Mouse (Mus musculus) spleen, postnatal 14 days (tissue): Measurements from ENCODE around the gene Pcdh15.

ENCODE experiments used
- DNase-seq, 2 experiments: peaks; one replicate each; pipeline ENCODE4 v3.0.0; 2021 to 2022; ENCODE audit warnings: low spot score in 2 of 2

Gene Pcdh15

DNA sequence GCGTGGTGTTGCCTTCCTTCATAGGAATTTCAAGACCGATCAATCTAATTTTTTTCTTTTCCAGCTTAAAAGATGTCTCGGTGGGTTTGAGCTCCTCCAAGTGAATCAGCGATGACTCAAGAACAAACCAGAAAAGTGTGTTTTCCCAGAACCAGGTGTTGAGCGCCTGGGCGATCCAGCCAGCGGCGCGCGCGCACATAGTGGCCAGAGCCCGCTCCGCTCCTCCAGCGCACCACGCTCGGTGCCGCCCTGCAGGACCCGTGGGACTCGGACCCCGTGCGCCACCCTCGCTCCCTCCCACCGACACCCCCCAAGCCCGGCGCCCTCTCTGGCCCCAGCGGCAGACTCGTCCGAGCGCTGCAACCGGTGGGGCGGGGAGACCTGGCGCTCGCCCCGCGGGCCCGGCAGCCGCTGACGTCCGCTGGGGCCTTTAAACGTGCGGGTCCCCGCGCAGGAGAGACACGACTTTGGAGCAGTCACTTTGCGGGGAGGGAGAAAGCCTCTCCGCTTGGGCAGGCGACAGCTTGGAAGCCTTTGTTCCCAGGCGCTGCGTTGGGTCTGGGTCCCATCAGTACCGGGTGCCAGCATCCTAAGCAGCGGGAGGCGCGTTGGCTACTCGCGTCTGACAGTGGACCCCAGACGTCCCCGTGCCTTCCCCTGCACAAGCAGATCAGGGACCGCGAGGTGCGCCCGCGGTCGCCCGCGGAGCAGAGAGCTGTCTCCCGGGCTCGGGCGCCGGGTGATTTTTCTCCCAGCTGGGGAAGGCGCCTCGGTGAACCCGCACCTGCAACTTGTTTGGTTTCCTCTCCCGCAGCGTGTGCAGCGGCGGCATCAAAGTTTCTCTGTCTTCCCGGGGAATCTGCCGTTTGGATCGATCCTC is at the start of gene Pcdh15:
TSS of gene Pcdh15 (plus strand) at position 377 of the 880 bp plus-strand sequence.
- no peak for DNase-seq

DNA sequence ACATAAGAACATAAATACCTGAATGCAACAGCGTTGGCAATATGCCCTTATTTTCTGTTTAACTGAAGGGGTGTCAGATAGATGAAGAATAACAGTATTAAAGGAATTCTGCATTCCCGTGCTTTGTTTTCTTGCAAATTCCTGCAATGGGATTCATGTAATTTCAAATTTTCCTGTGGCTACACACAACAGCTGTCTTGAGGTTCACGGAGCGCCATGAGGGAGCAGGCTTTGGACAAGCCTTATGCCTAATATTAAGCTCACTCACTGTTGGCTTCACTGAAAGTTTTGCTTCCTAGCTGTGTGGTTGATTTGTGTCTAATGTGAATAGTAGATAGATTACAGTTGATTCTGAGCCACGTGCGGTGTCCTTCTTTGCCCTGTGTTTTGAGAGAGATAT is 47.1 kb upstream of the Pcdh15 start:
- DNase-seq: no peak

DNA sequence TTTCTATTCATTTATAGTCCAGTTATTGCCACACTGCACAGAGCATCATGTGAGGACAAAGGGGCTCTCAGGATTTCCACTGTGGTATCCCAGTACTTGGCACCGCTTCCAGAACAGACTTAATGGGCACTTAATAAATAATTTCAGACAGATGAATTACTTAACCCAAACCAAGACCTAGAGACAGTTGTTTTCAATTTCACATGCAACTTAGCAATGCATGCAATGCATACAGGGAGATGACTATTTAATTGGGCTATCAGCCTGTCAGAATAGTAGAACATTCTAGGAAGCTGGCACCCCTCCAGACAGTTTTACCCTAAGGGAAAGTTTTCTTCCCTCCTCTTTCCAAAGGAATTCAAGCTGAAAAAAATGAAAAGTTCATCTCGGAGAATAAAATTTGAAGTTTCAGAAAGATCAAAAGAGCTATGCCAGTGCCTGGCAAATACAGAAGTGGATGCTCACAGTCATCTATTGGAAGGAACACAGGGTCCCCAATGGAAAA is 39.4 kb upstream of the Pcdh15 start:
- no peak for DNase-seq

DNA sequence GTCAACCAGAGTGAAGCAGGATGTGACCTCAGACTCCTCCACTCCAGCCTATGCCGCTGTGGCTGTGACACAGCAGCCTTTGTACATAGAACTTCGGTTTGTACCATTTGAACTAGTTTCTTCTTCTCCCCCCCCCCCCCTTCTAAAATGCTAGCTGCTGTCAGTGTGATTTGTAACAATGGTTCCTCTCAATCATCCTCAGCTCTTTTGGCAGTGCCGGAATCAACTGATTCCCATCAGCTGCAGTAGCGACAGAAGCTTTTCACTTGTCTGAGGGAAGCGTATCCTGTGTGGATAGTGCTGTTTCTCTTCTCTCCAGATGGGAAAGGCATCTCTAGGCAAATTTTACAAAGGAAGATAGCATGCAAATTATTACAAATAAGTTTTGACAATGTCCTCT is 12.4 kb upstream of the Pcdh15 start:
- DNase-seq: no peak

GRCm38 (mm10) chr10:73096531-73097135 is 2.5 kb upstream of the Pcdh15 start:
- DNase-seq: no peak

DNA sequence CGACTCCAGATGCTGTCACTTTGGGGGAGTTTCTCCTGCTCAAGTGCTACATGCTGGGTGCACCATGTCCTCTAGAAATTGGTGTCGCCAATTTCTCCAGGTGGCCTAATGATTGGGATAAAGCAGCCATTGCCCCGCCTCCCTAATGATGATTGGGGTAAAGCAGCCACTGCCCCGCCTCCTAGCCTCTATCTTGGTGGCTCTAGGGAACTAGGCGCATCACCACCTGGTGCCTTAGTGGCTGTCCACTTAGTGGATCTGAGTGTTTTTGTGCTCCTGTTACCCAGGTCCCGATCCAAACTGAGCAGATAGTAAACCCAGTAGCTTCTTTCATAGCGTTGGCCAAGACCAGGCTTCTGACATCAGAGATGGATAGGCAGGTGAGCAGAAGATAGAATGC is 2.0 kb upstream of the Pcdh15 start:
- DNase-seq: no peak

DNA sequence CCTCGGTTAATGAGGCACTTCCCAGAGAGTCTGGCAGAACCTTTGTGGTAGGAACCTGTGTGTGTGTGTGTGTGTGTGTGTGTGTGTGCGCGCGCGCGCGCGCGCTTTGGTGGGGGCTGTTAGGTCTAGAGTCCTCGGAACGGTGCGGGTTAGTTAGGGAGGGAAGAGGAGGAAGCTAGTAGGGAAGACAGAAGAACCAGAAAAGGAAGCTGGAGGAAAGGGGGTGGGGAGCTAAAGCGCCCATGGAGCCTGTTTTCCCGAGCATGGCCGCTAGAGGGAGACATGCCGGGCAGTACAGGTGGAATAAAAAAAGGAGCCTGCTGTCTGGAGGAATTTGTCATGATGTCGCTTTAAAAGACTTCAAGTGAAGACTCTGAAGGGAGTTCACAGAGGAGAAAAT is 1.2 kb upstream of the Pcdh15 start:
- no peak for DNase-seq

DNA sequence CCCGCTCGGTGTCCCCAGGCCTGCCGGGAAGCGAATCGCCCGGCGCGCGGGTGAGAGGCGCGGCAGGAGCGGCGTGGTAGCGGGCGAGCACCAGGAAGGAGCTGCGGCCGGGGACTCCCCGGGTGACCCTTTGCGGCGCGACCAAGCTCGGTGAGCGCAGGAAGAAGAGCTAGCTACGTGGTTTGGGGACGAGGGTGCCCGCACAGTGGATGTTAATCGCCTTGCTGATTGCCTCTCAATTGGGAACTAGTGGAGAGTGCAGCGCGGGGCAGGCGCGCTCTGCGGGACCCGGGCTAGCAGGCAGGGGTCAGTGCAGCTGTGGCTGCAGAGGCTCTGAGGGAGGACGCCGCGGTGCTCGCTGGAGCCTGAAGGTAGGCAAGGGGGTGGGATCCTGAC is 702 bp downstream of the Pcdh15 start:
- DNase-seq: no peak

GRCm38 (mm10) chr10:73103383-73103994 is 4.3 kb downstream of the Pcdh15 start:
- no peak for DNase-seq

DNA sequence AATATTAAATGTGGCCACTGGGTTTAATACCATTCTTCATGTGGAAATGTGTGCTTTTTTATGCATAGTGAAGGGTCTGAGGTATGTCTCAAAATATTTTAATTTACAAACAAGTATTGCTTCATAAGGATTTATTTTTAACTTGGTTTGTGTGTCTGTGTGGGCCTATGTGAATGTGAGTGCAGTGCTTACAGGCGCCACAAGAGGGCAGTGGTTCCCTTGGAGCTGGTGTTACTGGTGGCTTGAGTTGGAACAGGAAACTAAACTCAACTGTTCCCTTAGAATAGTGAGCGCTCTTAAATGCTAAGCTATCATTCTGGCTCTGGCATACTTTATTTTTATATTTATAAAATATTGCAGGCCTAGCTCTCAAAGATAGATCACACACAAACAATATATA is 6.8 kb downstream of the Pcdh15 start:
- DNase-seq: no peak

- DNase-seq: no peak
These were observed 38.8 kb downstream of the Pcdh15 start for GRCm38 (mm10) chr10:73137985-73138384.

- no peak for DNase-seq
These were observed 48.4 kb downstream of the Pcdh15 start for GRCm38 (mm10) chr10:73147543-73147942.

GRCm38 (mm10) chr10:73147978-73148377 is 48.8 kb downstream of the Pcdh15 start:
- DNase-seq: no peak

GRCm38 (mm10) chr10:73154544-73154943 is 55.4 kb downstream of the Pcdh15 start:
- DNase-seq: no peak

GRCm38 (mm10) chr10:73161757-73162156 is 62.6 kb downstream of the Pcdh15 start:
- no peak for DNase-seq

DNA sequence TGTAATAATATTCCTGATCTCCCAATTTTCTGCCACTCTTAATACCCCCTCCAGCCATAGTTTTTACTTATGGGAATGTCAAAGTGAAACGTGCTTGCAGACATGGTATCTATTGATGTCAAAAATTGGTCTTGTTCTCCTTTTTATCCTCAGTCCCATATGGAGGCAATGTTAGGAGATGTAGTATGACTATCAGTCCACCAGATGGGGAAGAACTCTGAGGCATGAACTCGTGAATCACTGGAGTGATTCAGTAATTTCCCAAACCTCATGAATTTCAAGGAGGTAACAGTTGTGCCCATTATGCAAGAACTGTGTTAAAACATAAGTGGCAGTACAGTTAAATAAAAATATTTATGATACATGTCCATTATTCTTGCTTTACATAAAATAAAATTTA is 116.9 kb downstream of the Pcdh15 start:
- DNase-seq: no peak

GRCm38 (mm10) chr10:73242294-73242693 is 143.2 kb downstream of the Pcdh15 start:
- no peak for DNase-seq

GRCm38 (mm10) chr10:73280438-73280837 is 181.3 kb downstream of the Pcdh15 start:
- DNase-seq: no peak

DNA sequence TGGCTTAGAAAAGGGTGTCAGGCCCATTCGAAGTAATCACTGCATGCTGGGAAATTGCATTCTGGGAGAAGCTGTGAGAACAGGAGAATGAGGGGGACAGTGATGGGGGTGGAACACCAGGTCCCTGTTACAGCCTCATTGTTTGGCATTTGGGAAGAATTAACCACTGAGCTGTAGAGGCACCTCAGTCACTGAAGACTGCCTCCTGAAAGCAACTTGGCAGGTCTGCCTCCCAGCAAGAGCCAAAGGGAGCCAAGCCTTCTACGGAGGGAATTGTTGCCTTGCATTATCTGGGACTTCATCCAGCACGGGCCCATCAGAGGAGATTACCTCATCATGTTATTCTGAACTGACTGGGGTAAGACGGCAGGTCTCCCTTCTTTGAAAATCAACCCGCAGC is 197.3 kb downstream of the Pcdh15 start:
- DNase-seq: no peak

GRCm38 (mm10) chr10:73301951-73302350 is 202.8 kb downstream of the Pcdh15 start:
- no peak for DNase-seq

- DNase-seq: no peak
These were observed 207.5 kb downstream of the Pcdh15 start for GRCm38 (mm10) chr10:73306677-73307076.

GRCm38 (mm10) chr10:73326861-73327260 is 227.7 kb downstream of the Pcdh15 start:
- no peak for DNase-seq

GRCm38 (mm10) chr10:73333426-73333825 is 234.3 kb downstream of the Pcdh15 start:
- no peak for DNase-seq
